Mouse (Mus musculus) heart, postnatal 14 days (tissue): Measurements from ENCODE around the gene Nhs. TPM values are rescaled to one million over a fixed set of nuclear protein-coding genes. Genes with fewer than 3 reads are reported as not detected.

ENCODE experiments used
- DNase-seq, 2 experiments: peaks; one replicate each; pipeline ENCODE4 v3.0.0; 2021 to 2022
- intact Hi-C: fragments of 180-260 bp; cut with DNase I; formaldehyde crosslinking; loops from one replicate; pipeline ENCODE4 v1.15.1; 2025
- total RNA-seq, 2 experiments: library from RNA; stranded (reverse); gene quantifications; 2 replicates each; pipeline ENCODE4 v1.2.3; 2021

The Nhs gene
- total RNA-seq, 2 experiments from 2014 or later = 0.74 to 1.00 TPM

DNA sequence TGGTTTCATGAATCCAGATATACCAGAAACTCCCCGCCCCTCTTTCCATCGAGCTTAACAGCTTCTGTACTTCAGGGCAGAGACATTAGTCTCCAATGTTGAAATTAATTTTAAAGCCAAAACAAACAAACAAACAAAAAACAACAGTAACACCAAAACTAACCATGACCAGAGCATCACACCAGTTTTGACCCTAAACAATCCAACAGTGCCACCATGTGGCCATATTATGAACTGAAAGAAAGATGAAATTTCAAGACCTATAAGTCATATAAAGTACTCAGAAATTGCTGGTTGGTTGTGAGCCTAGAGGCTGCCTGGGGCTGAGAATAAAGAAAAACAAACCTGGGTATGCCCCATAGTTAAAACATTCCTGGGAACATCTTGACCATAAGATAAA, 333.3 kb downstream of the Nhs start:
- DNase-seq = peak in 1 of 2 experiments; percentile 53
- intact Hi-C loops = loop anchor here (1.0 kb wide), 1 partner anchor 427 kb away; no protein-coding TSS in a partner anchor

DNA sequence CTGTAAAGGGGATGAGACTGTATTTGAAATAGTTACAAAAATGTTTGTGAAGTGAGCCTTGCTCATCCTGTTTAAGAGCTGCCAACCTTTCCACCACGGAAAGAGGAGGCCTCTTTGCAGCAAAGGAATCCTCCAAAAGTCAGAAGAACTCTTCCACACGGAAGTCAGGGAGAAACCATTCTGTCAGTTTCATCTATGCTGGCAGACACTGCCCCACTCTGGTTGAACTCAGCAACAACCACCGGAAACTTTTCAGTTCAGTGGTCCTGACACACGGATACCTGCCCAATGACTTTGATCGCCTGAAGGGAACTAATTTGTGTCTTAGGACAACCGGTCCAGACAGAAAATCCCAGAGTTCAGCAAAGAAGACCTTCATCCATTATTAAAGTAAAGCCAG, 369.3 kb downstream of the Nhs start:
- intact Hi-C loops = loop anchor here (1.0 kb wide), 1 partner anchor 391 kb away; no protein-coding TSS in a partner anchor
- DNase-seq = peak in 1 of 2 experiments; percentile 25
